Mouse (Mus musculus) megakaryocyte progenitor cell, adult 5-6 weeks (primary cell): ENCODE measurements at regions not wholly inside any gene's neighbourhood (a gene's known extent, or its start where the extent isn't known, plus 50 kb on each side); places are given as distances from the start of the nearest gene placed in this dataset.

Experiments
- ATAC-seq: replicated peaks from 2 replicates; pipeline ENCODE4 v1.8.0; 2016; ENCODE audit warnings: mild to moderate bottlenecking, moderate TSS enrichment, inconsistent platforms; ENCODE audit not compliant: poor library complexity

DNA sequence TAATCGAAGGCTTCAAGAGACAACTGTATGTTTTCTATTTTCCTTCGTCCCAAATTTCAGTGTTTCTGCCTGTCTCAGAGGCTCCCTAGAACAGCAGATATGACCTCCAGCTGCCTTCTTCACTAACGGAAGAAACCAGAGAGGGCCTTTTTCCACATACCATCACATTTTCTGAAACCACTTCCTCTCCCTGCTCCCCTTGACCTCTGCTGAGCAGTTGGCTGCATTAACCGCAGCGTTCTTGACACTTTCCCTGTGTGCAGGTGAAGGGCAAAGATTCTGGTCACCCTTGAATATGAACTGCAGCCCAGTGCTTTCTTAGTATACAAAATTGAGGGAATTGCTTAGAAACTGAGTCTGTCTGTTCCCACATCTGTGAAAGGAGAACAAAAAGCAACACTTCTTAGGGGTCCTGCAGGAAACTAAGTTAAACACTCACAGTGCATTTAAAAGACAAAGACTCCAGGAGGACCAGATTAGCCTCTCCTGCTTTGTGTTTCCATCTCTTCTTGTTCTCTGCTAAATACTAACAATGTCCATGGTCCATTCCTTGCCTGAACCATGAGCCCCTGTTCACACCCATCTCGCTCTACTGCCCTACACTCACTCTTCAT is 98.4 kb downstream of the Akap11 start:
- peak; percentile 56 for ATAC-seq

DNA sequence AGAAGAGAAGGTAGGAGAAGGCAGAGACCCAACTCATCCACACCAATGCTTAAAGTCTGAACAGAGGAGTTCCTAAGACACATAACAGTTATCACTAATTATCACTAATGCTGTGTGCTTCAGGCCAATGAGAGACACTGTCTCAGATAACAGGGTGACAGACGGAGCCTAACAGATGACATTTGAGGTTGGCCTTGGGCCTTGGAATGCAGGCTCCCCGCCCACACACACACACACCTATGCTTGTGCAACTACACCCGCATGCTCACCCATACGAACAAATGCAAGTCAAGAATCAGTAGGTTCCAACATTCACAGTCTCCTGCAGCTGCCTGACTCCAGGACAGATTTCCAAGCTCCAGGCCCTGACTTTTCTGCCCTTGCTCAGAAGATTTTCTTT is 100.0 kb downstream of the Akap11 start:
- ATAC-seq = no peak

DNA sequence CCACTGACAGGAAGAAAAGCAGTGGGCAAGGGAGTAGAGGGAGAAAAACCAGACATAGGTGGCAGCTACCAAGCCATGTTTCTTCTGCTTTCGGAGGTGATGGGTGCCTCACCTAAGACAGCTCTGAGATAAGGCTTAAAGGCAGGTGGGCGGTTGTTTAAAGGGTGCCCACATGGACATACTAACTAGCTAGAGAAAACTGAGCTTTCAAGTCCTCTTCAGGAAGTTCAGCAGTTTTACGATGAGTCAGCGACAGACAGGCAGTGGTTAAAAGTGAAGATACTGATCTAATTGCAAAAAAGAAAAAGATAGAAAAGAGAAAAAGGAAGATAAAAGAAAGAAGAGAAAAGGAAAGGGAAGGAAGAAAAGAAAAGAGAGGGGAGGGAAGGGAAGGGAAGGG is 100.6 kb downstream of the Akap11 start:
- 0 out of 2 replicates have a peak, but pooled peaks have one; percentile 9 for ATAC-seq

GRCm38 (mm10) chr14:78435561-78435960 is 101.0 kb downstream of the Akap11 start:
- ATAC-seq = peak; percentile 15; the same call in 1 of the 2 replicates

DNA sequence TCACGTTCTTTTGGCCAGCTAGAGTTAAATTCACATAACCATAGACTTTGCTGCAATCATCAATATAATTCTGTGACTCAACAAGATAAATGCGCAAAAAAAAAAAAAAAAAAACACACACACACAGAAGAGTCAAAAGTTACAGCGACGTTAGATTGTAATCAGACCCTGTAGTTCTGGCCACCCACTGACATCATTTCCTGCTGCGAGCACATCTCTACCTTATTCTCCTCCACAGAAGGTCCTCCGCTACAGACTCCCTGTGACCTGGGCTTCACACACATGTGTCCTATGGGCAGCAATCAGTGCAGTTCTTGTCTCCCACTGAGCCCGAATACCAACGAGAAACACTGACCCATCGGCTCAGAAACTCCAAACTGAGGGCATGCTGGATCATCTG is 101.9 kb downstream of the Akap11 start:
- no peak for ATAC-seq

DNA sequence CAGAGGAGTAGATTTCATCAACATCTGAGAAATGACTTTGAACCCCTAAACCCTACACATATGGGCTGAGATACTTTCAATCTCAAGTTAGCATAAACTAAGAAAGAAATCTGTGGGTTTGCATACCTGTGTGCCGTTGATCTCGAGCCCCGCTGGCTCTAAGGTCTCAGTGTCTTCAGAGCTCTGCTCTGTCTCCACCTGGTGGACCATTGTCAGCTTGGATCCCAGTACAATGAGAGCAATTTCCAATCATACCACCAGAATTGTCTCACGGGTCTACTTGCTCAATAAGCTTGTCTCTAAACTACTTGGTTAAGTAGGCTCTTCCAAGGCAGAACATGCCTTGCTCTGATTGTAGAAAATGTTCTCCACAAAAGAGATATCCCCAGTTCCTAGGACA is 102.5 kb downstream of the Akap11 start:
- ATAC-seq = 0 out of 2 replicates have a peak, but pooled peaks have one; percentile 32

- no peak for ATAC-seq
These were observed 104.1 kb downstream of the Akap11 start for GRCm38 (mm10) chr14:78432471-78432870.

- ATAC-seq = no peak
These were observed 104.7 kb downstream of the Akap11 start for GRCm38 (mm10) chr14:78431931-78432330.

DNA sequence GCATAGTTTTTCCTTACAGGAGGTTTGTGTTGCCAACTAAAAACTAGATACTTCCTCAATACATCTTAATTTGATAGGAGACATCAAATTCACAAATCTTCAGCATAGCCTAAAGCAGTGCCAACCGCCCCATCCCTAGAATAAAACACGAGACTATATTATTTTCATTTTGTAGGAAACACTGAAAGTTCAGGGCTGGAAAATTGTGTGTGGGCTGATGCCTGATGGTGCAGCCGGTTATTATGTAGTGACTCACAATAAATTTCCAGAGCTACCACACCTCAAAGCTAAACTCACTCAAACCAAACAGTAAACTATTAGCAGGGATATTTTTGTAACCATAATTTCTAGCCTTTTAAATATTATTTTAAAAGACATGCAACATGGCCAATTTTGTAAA is 105.2 kb downstream of the Akap11 start:
- no peak for ATAC-seq

DNA sequence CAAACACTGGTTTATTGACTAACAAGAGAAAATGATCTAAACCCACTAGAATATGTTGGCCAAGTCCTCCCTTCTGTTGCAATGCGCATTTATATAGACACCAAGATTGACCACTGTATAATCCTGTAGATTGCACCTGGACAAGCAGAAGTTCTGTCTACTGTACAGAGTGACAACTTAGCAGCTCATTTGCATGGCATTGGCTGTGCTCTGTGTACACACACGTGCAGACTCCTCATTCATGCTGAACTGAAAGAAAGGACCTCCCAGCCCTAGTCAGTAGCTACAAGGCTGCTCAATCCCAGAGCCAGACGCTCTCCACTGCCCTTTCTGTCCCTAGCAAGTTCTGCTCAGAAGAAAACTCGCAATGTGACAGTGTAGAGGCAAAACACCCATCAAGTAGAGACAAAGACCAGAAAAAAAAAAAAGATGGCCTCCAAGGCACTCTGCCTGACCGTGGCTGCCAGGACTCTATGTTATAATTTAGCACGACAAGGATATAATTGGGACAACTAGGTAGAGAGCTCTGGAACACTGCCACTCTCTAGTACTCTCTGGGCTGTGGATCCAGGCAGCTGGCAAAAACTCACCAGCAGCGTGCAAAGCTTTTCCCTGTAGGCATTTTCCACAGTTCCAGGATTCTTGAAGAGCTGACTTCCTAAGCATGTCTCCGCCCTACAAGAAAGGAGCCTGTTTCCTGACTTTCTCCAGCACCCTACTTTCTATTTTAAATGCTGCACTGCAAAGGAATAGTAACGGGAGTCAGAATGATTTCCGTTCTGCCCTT is 108.2 kb downstream of the Akap11 start:
- no peak for ATAC-seq

GRCm38 (mm10) chr14:78427062-78427461 is 109.5 kb downstream of the Akap11 start:
- ATAC-seq = no peak

DNA sequence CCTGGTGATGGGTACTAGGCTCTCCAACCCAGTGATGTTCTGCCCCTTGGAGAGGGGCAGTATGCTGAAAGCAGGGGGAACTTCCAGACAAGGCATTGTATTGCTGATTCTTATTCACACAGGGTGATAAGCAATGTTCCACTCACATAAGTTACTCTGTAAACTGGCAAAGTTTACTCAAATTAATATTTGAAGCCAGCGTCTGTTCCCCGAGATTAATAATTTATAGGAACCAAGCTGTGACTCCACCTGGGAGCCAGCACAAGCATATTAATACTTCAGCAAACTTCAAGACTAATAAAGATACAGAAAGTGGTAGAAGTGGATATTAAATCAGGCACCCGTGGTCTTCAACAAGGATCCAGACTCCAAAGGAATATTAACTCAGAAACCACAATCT is 114.0 kb downstream of the Akap11 start:
- ATAC-seq = no peak

GRCm38 (mm10) chr14:78420966-78421365 is 113.1 kb upstream of the Tnfsf11 start:
- ATAC-seq = no peak

DNA sequence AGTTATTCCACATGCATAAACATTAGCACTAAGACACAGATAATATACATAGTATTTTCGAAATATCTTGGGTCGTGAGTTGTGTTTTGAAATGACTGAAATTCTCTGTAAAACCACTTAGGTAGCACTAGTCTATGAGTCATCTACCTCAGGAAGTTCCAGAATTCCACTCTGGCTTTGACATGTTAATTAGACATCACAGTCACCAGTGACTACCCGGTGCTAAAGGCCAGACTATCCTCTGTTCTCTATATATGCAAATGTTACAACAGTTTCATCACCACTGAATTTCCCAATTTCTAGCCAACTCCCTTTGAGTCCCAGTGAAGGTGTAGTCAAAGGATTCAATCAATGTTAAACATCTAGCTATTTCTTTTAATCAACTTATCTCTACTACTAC is 112.3 kb upstream of the Tnfsf11 start:
- peak; percentile 31; the same call in 1 of the 2 replicates for ATAC-seq

GRCm38 (mm10) chr14:78405568-78405967 is 97.7 kb upstream of the Tnfsf11 start:
- no peak for ATAC-seq

DNA sequence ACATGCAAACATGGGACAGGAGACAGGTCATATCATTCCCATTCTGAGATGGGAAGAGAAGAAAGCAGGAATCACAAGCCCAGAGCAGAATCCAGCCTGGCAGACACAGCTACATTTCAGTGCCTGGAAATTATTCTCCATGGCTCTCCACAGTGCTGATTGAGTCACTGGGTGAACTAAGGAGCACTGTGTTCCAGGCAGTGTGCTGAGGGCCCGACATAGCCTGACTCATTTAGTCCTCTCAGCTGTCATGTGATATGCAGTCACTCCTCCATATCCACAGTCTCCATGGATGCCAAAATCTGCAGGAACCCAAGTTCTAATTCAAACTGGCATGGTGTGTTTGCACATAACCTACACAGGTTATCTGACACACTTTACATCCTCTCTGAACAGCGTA is 90.1 kb upstream of the Tnfsf11 start:
- ATAC-seq = no peak

- ATAC-seq = no peak
These were observed 87.8 kb upstream of the Tnfsf11 start for GRCm38 (mm10) chr14:78395631-78396030.

DNA sequence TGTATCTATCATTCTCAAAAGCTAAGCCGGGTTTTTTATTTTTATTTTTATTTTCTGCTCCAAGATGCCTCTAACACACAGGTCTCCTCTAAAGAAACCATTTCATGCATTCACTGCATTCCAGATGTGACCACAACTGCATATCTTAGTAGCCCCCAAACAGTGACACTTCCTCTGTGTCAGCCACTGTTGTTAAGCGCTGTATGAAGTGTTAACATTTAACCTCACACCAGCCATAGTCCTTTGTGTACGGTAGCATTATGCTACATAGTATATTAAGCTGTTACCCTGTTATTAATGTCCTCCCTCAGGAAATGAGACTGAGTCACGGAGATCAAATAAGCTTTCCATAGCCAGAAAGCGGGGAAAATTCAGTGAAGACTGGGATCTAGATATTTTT is 79.2 kb upstream of the Tnfsf11 start:
- ATAC-seq = no peak

DNA sequence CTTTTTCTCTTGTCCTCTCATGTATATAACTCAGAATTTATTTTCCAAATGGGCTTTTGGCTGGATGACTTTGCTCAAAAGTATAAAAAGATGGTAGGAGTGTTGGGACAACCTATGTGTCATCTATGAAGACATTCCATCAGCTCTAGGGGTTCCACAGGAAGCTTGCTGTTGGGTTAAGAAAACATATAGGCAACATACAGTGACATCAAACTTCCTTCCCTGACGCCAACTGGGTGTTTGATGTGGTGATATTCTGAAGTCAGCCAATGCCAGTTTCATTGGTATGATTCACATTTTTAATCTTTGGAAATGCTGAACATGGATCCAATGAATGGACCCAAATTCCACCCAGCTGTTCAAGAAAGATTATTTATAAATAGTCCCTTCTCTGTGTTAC is 76.5 kb upstream of the Tnfsf11 start:
- ATAC-seq = no peak

DNA sequence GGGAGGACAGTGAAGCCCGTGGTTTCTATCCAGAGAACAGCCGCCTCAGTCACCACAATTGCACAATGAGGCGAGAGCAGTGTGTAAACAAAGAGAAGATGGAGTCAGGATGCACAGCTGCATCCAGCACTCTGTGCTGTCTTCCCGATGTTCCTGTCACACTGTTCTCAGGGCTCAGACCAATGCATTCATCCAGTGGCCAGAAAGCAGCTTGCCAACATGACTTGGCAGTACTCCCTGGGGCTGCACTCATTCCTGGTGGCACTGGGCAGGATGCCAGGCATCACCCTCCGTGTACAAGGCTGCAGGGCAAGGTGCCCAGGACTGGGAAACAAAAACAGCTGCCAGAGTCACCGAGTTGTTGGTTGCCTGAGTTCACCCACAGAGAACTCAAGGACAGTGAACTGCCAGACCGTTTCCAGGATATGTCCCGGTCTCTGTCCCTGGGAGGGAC is 75.4 kb upstream of the Tnfsf11 start:
- ATAC-seq = peak; percentile 87

GRCm38 (mm10) chr14:78380011-78380410 is 72.2 kb upstream of the Tnfsf11 start:
- no peak for ATAC-seq

DNA sequence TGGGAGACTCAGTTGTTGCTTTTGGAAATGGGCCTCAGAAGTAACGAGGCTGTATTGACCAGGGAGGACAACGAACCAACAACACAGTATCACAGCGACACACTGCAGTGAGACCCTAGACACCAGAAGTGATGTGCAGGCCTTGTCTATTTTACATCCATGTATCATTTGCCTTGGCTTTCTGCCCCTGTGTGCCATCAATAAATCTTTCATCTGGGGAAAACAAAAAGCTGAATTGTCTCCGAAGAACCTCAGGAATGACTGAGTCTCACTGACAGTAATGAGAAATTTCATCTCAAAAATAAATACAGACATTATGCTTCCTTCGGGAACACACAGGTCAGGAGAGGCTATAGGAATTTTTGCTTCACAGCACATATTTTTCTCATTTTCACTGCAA is 68.7 kb upstream of the Tnfsf11 start:
- no peak for ATAC-seq
